Mouse (Mus musculus) fibroblast of lung, adult 2 months (primary cell): ENCODE results near the gene Mdp1.

ENCODE experiments used
- DNase-seq: peaks from one replicate; pipeline ENCODE4 v3.0.0-alpha.2; 2011; ENCODE audit warnings: low read depth

Gene Mdp1

GRCm38 (mm10) chr14:55642679-55643059, 17.6 kb downstream of the Mdp1 start:
- no peak for DNase-seq

GRCm38 (mm10) chr14:55641291-55641690, 19.0 kb downstream of the Mdp1 start:
- DNase-seq = no peak

- DNase-seq = no peak
Measured at GRCm38 (mm10) chr14:55640816-55641215, 19.5 kb downstream of the Mdp1 start.

GRCm38 (mm10) chr14:55637795-55638194, 22.5 kb downstream of the Mdp1 start, which contains the start of gene Gm49378:
Gene Gm49378 (minus strand): TSS chr14:55637895.
- no peak for DNase-seq

- peak; percentile 87 for DNase-seq
Measured at GRCm38 (mm10) chr14:55635523-55636007, 24.7 kb downstream of the Mdp1 start, which contains the start of gene Ipo4. Gene Ipo4 (minus strand): TSS chr14:55635957.

GRCm38 (mm10) chr14:55634874-55635522, 25.3 kb downstream of the Mdp1 start:
- DNase-seq = no peak

GRCm38 (mm10) chr14:55629312-55629711, 31.0 kb downstream of the Mdp1 start:
- no peak for DNase-seq

- DNase-seq = no peak
Measured at GRCm38 (mm10) chr14:55628077-55628827, 32.1 kb downstream of the Mdp1 start.

- DNase-seq = no peak
Measured at GRCm38 (mm10) chr14:55618486-55619195, 41.7 kb downstream of the Mdp1 start.

- no peak for DNase-seq
Measured at GRCm38 (mm10) chr14:55617822-55618221, 42.5 kb downstream of the Mdp1 start, which contains the start of gene Rec8. Gene Rec8 (plus strand): TSS chr14:55618037.

GRCm38 (mm10) chr14:55616844-55617243, 43.5 kb downstream of the Mdp1 start:
- DNase-seq = no peak

- DNase-seq = no peak
Measured at GRCm38 (mm10) chr14:55615876-55616275, 44.4 kb downstream of the Mdp1 start.

- DNase-seq = no peak
Measured at GRCm38 (mm10) chr14:55614565-55615178, 45.6 kb downstream of the Mdp1 start.

GRCm38 (mm10) chr14:55613346-55613745, 47.0 kb downstream of the Mdp1 start:
- DNase-seq = no peak

GRCm38 (mm10) chr14:55608339-55608738, 52.0 kb downstream of the Mdp1 start:
- no peak for DNase-seq
